Mouse (Mus musculus): Measurements from ENCODE around the gene Clcn5. TPM values are rescaled to one million over a fixed set of nuclear protein-coding genes. Genes with fewer than 3 reads are reported as not detected.

Gene Clcn5
- polyA plus RNA-seq, 1 experiment from 2014 or later = 26.0 TPM

DNA sequence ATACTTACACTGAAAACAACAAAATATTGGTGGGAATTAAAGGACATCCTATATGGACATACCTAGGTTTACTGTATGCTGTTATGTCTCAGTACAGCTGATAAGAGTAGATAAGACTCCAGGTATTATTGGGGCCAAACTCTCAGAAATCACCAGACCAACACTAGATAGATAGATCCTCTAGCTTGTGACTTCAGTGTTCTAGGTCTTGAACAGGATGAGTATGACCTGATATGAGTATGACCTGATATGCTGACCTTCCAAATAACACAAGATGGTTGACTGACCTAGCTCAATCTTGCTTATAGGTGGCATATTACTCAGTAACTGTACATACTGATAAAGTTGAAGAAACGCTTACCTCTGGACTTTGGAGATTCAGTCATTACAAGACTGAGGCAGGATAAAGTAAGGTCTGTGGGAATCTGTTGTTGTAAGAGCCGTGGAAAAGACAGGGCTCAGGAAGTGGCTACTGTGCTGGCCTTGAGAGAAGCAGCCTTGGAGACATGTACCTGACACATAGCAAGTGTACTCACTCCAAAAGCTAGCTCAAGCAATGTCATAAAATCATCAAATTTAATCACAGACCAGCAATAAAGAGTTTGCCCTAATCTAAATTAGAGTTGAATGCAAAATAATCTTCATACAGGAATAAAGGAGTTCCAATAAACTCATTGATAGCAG lies 32.0 kb downstream of the Clcn5 start:
- Histone ChIP-seq H3K4me2 (replicated peaks) (no peak overlapping the region), H3K36me3 (no peaks in the 10 kb centered on the region), H3K27me3 (no peaks in the 10 kb centered on the region), H3K9ac (no peak overlapping the region), H3K4me1 (no peaks in the 10 kb centered on the region), H3K27ac (no peak overlapping the region), H3K4me3 (no peak overlapping the region), H3K9me3 (no peaks in the 10 kb centered on the region)
- no peak for ATAC-seq (ENCODE audit: insufficient number of reproducible peaks, insufficient read depth, low FRiP score, low TSS enrichment)
- 87% methylated on average over 2 of the region's 2 CpGs for WGBS

DNA sequence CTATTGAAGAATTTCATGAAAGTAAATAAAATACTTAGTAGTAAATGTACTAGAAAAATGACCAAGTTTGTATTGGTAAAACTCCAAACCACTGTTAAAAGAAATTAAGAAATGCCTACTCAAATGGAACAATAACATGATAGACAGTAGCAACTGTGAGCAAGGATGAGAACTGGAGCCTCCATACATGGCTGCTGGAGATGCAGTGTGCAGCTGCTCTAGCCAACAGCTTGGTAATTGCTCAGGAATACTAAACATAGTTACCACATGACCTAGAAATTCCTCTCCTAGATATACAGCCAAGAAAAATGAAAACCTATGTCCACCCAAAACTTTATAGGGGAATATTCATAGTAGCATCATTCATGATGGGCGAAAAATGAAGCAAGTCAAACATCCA lies 36.5 kb downstream of the Clcn5 start:
- Histone ChIP-seq H3K9me3 (no peaks in the 10 kb centered on the region), H3K27ac (no peak overlapping the region), H3K36me3 (no peaks in the 10 kb centered on the region), H3K9ac (no peak overlapping the region), H3K4me3 (no peak overlapping the region), H3K4me1 (no peaks in the 10 kb centered on the region), H3K27me3 (no peaks in the 10 kb centered on the region), H3K4me2 (replicated peaks) (no peak overlapping the region)
- no peak for ATAC-seq (ENCODE audit: insufficient number of reproducible peaks, insufficient read depth, low FRiP score, low TSS enrichment)
- 75% methylated on average over 1 of the region's 1 CpGs for WGBS

DNA sequence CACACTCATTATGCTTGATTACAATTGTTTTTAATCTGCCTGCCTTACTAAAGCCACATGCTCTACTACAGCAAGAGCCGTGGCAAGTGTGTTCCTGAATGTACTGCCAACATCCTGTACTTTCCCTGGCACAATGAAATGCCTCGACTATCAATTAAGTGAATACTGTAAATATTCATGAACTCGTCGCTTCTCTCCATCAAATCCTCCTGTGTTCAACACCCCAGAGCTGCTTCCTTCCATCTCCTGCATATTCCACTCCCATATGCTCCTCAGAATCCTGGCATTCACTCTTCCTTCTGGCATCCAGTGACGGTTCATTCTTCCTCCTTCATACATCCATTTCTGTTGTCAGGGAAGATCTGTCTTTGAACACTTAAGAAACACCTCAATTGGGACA lies 39.4 kb downstream of the Clcn5 start:
- 81% methylated on average over 5 of the region's 5 CpGs for WGBS
- no peak for ATAC-seq (ENCODE audit: insufficient number of reproducible peaks, insufficient read depth, low FRiP score, low TSS enrichment)
- H3K4me3 ChIP-seq = no peak overlapping the region
- no peak overlapping the region for H3K4me2 ChIP-seq (replicated peaks)
- H3K27me3 ChIP-seq = no peaks in the 10 kb centered on the region
- no peaks in the 10 kb centered on the region for H3K36me3 ChIP-seq
- no peaks in the 10 kb centered on the region for H3K9me3 ChIP-seq
- no peak overlapping the region for H3K27ac ChIP-seq
- H3K4me1 ChIP-seq = no peaks in the 10 kb centered on the region
- H3K9ac ChIP-seq = no peak overlapping the region

DNA sequence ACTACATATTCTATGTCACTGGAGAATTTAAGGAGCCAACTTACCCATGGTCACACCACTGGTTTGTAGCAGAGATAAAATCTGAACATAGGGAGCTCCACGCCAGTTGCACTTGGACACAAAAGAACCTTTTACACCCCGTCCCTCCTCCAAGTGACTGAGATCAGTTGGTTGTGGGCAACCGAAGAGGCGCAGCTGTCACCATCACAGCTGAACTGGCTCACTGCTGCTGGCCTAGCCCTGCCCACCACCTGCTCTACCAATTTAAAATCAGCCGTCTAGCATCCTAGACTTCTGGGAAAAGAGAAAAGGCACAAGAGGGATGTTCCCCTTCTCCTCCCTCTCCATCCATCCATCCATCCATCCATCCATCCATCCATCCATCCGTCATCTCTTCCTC lies 42.6 kb downstream of the Clcn5 start:
- H3K36me3 ChIP-seq = no peaks in the 10 kb centered on the region
- H3K4me1 ChIP-seq = no peaks in the 10 kb centered on the region
- H3K9me3 ChIP-seq = no peaks in the 10 kb centered on the region
- no peak overlapping the region for H3K9ac ChIP-seq
- ATAC-seq (ENCODE audit: insufficient number of reproducible peaks, insufficient read depth, low FRiP score, low TSS enrichment) = no peak
- no peak overlapping the region for H3K27ac ChIP-seq
- H3K4me3 ChIP-seq = no peak overlapping the region
- no peaks in the 10 kb centered on the region for H3K27me3 ChIP-seq
- WGBS = 81% methylated on average over 6 of the region's 6 CpGs
- H3K4me2 ChIP-seq (replicated peaks) = no peak overlapping the region

DNA sequence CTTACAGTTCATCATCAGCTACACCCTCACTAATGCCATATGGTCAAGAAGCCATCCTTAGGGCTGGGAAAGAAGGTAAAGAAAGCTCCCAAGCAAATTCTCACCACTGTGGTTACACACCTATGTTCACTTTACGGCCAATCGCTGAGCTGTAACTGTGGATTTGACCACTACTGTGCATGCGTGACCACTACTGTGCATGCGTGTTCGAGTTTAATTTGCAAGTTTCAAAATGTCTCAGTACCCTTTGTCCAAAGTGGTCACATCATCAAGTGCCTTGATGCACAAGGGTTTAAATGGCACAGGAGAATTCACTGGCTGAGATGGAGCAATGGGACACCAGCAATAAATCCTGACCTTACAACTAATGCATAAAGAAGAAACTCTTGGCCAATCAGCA lies 58.0 kb downstream of the Clcn5 start:
- H3K9ac ChIP-seq = no peak overlapping the region
- H3K36me3 ChIP-seq = no peaks in the 10 kb centered on the region
- no peaks in the 10 kb centered on the region for H3K27me3 ChIP-seq
- no peak overlapping the region for H3K4me3 ChIP-seq
- no peak overlapping the region for H3K27ac ChIP-seq
- ATAC-seq (ENCODE audit: insufficient number of reproducible peaks, insufficient read depth, low FRiP score, low TSS enrichment) = no peak
- H3K4me1 ChIP-seq = 0 out of 2 replicates have a peak, but pooled peaks cover 4% of the 10 kb centered on the region
- H3K4me2 ChIP-seq (replicated peaks) = no peak overlapping the region
- H3K9me3 ChIP-seq = no peaks in the 10 kb centered on the region
- WGBS = 94% methylated on average over 5 of the region's 5 CpGs

DNA sequence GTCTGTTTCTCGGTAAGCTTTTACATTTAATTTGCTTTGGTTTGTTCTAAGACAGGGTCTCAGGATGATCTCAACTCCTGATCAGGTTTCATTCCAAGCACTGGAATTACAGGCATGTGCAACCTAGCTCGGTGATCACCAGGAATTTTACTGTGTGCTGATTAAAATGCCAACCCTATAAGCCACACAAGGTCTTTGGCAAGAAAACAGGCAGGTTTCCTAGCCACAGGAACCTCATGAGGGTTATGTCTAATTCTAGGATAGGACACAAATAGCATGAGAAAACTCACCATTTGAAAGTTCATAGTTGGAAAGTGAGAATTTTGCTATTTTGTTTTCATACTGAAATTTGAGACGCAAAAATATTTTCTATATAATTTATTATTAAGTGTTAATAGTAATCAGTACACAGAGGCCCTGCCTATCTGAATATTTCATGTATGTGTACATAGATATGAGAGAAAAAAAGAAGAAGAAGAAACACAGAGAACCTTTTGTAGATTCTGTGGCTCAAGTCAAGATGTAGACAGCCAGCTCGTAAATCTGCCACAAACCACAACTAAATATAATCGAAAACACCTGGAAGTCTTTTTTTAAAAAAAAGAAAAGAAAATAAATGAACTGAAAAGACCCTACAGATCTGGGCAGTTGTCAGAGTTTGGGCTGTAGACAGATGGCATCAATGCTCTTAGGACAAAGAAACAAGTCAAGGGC lies 58.6 kb downstream of the Clcn5 start:
- Histone ChIP-seq H3K9ac (no peak overlapping the region), H3K27ac (no peak overlapping the region), H3K27me3 (no peaks in the 10 kb centered on the region), H3K9me3 (no peaks in the 10 kb centered on the region), H3K4me2 (replicated peaks) (no peak overlapping the region), H3K4me3 (no peak overlapping the region), H3K36me3 (no peaks in the 10 kb centered on the region), H3K4me1 (0 out of 2 replicates have a peak, but pooled peaks cover 4% of the 10 kb centered on the region)
- WGBS = 45% methylated on average over 5 of the region's 5 CpGs
- no peak for ATAC-seq (ENCODE audit: insufficient number of reproducible peaks, insufficient read depth, low FRiP score, low TSS enrichment)

DNA sequence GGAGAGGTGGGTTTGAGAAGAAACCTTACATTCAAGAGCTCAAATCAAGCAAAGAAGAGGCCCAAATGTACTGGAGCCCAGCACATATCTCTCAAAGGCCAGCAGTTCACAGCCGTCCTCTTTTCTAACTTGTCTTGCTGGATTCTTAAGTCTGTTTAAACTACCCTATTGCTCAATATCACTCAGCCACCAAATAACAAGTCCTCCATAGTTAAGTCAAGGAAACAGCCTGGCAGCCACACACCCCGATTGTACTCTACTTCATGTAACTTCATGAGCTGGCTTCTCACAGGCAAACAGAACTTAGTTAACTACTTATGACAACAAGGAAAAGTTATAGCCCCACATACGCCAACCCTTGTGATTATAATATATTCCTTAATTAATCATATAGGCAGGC lies 59.4 kb downstream of the Clcn5 start:
- no peak overlapping the region for H3K27ac ChIP-seq
- WGBS = 73% methylated on average over 3 of the region's 3 CpGs
- ATAC-seq (ENCODE audit: insufficient number of reproducible peaks, insufficient read depth, low FRiP score, low TSS enrichment) = no peak

DNA sequence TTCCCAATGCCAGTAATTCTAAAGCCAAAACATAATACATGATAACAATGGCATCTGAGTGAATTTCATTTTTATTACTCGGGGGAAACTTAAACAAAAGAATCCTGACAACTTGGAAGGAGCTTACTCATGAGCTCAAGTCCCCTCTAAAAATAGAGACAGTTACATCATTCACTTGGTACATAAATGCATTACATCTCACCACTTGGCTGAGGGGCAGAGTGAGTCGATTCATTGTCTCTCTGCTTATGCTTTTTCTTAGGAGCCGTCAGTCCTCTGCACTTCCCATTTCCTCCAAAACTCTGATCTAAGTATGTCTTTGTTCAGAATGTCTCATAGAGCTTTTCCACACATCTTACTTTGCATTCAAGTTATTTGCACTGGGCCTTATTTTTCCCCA lies 63.1 kb downstream of the Clcn5 start:
- Histone ChIP-seq H3K4me3 (no peak overlapping the region), H3K4me2 (replicated peaks) (no peak overlapping the region), H3K4me1 (0 out of 2 replicates have a peak, but pooled peaks cover 2% of the 10 kb centered on the region), H3K9me3 (no peaks in the 10 kb centered on the region), H3K9ac (no peak overlapping the region), H3K27ac (no peak overlapping the region), H3K27me3 (no peaks in the 10 kb centered on the region), H3K36me3 (no peaks in the 10 kb centered on the region)
- ATAC-seq (ENCODE audit: insufficient number of reproducible peaks, insufficient read depth, low FRiP score, low TSS enrichment) = no peak
- WGBS = 74% methylated on average over 3 of the region's 3 CpGs

More for the DNA sequence above, 59.4 kb downstream of the Clcn5 start:
- no peaks in the 10 kb centered on the region for H3K36me3 ChIP-seq
- no peak overlapping the region for H3K4me2 ChIP-seq (replicated peaks)
- H3K9me3 ChIP-seq = no peaks in the 10 kb centered on the region
- 0 out of 2 replicates have a peak, but pooled peaks cover 4% of the 10 kb centered on the region for H3K4me1 ChIP-seq
- no peaks in the 10 kb centered on the region for H3K27me3 ChIP-seq
- H3K9ac ChIP-seq = no peak overlapping the region
- no peak overlapping the region for H3K4me3 ChIP-seq

DNA sequence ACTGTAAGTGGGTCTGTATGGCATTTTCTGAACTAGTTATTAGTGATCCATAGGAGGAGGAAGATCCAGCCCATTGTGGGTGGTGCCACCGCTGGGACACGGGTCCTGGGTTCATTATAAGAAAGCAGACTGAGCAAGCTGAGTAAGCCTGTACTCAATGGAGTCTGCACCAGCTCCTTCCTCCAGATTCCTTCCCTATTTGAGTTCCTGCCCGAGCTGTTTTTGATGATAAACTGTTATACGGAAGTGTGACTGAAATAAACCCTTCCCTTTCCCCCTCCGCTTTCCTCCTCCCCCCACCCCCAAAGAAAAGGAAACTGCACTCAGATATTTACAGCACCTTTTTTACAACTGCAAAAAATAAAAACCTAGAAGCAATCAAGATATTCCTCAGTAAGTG lies 115.1 kb downstream of the Clcn5 start:
- Histone ChIP-seq H3K4me3 (no peak overlapping the region), H3K4me1 (0 out of 2 replicates have a peak, but pooled peaks cover 8% of the 10 kb centered on the region), H3K9me3 (no peaks in the 10 kb centered on the region), H3K9ac (no peak overlapping the region), H3K27me3 (no peaks in the 10 kb centered on the region), H3K4me2 (replicated peaks) (no peak overlapping the region), H3K36me3 (no peaks in the 10 kb centered on the region), H3K27ac (no peak overlapping the region)
- 87% methylated on average over 5 of the region's 5 CpGs for WGBS
- ATAC-seq (ENCODE audit: insufficient number of reproducible peaks, insufficient read depth, low FRiP score, low TSS enrichment) = no peak

DNA sequence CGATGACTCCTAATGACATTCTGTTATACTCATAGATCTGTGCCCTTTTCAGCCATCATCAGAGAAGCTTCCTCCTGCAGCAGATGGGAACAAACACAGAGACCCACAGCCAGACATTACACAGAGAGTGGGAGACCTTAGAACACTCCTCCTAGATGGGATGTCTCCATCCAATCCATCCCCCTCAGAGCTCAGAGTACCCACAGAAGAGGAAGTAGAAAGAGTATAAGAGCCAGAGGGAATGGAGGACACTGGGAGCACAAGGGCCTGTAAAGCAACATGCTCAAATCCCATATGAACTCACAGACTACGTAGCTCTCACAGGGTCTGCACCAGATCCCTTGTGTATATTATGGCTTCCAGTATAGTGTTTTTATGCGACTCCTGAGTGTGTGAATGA lies 115.6 kb downstream of the Clcn5 start:
- Histone ChIP-seq H3K9ac (no peak overlapping the region), H3K4me1 (0 out of 2 replicates have a peak, but pooled peaks cover 8% of the 10 kb centered on the region), H3K4me3 (no peak overlapping the region), H3K27me3 (no peaks in the 10 kb centered on the region), H3K9me3 (no peaks in the 10 kb centered on the region), H3K36me3 (no peaks in the 10 kb centered on the region), H3K27ac (no peak overlapping the region), H3K4me2 (replicated peaks) (no peak overlapping the region)
- no peak for ATAC-seq (ENCODE audit: insufficient number of reproducible peaks, insufficient read depth, low FRiP score, low TSS enrichment)
- WGBS = 82% methylated on average over 3 of the region's 3 CpGs

DNA sequence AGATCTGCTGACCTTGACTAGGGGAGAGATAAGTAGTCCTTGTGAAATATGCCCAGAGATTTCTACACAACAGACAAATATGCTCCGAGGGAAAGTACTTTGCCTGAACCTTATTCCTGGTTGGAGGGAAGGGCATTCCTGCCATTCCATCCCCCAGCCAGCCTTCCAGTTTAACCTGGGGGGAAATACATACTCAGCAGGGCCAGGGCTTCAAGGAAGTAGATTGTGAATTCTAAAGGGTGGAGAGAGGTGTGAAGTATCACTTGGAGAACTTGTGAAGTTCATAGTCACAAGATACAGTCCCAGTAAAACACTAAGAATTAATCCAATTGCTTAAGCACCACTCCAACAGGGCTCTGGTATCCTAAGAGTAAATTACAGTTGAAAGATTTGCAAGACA lies 121.3 kb downstream of the Clcn5 start:
- Histone ChIP-seq H3K4me3 (no peak overlapping the region), H3K4me1 (0 out of 2 replicates have a peak, but pooled peaks cover 8% of the 10 kb centered on the region), H3K36me3 (no peaks in the 10 kb centered on the region), H3K9me3 (no peaks in the 10 kb centered on the region), H3K9ac (no peak overlapping the region), H3K4me2 (replicated peaks) (no peak overlapping the region), H3K27me3 (no peaks in the 10 kb centered on the region), H3K27ac (no peak overlapping the region)
- ATAC-seq (ENCODE audit: insufficient number of reproducible peaks, insufficient read depth, low FRiP score, low TSS enrichment) = no peak
- WGBS = 39% methylated on average over 1 of the region's 1 CpGs

DNA sequence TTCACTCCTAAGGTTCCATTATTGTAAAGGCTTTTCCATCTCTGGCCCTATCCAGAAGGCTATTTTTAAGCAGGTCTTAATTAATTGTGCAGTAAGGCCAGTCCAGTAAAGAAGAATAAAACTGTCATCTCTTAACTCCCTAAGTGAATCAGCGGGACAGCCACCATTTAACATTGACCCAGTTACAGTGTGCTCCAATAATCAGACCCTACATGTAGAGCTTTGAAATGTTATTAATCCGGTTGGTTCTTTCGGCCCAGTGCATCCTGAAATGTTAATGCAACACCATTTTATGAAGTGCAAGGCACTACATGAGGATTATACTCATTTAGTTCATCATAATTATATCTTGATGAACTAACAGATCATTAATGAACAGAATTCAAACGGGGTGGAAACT lies 128.3 kb downstream of the Clcn5 start:
- H3K27me3 ChIP-seq = no peaks in the 10 kb centered on the region
- WGBS = 83% methylated on average over 4 of the region's 4 CpGs
- no peak overlapping the region for H3K4me3 ChIP-seq
- H3K9ac ChIP-seq = no peak overlapping the region
- H3K4me2 ChIP-seq (replicated peaks) = no peak overlapping the region
- no peaks in the 10 kb centered on the region for H3K9me3 ChIP-seq
- H3K4me1 ChIP-seq = no peaks in the 10 kb centered on the region
- no peaks in the 10 kb centered on the region for H3K36me3 ChIP-seq
- H3K27ac ChIP-seq = no peak overlapping the region
- ATAC-seq (ENCODE audit: insufficient number of reproducible peaks, insufficient read depth, low FRiP score, low TSS enrichment) = no peak

Data from embryonic facial prominence, embryonic 12.5 days (tissue).